Mouse (Mus musculus): Measurements from ENCODE around the gene Nup35. TPM values are rescaled to one million over a fixed set of nuclear protein-coding genes. Genes with fewer than 3 reads are reported as not detected.
A peak's percentile ranks its signal among the peaks of the same experiment; 100 is the strongest.

Gene Nup35
- total RNA-seq (2021) = 1 to 10 TPM; 8.6 to 9.1 TPM
- long read RNA-seq, experiment 1, transcript Nup35-201 (9 exons, 1,559 nt) = major isoform, 6 of 9 reads
- long read RNA-seq, experiment 1, partial matches to known transcripts = 1 of 9 reads
- long read RNA-seq, experiment 1, other reads (novel, unspliced or antisense) = 2 of 9 reads
- long read RNA-seq, experiment 2, transcript Nup35-201 (9 exons, 1,559 nt) = major isoform, 6 of 10 reads
- long read RNA-seq, experiment 2, partial matches to known transcripts = 2 of 10 reads
- long read RNA-seq, experiment 2, other reads (novel, unspliced or antisense) = 2 of 10 reads

DNA sequence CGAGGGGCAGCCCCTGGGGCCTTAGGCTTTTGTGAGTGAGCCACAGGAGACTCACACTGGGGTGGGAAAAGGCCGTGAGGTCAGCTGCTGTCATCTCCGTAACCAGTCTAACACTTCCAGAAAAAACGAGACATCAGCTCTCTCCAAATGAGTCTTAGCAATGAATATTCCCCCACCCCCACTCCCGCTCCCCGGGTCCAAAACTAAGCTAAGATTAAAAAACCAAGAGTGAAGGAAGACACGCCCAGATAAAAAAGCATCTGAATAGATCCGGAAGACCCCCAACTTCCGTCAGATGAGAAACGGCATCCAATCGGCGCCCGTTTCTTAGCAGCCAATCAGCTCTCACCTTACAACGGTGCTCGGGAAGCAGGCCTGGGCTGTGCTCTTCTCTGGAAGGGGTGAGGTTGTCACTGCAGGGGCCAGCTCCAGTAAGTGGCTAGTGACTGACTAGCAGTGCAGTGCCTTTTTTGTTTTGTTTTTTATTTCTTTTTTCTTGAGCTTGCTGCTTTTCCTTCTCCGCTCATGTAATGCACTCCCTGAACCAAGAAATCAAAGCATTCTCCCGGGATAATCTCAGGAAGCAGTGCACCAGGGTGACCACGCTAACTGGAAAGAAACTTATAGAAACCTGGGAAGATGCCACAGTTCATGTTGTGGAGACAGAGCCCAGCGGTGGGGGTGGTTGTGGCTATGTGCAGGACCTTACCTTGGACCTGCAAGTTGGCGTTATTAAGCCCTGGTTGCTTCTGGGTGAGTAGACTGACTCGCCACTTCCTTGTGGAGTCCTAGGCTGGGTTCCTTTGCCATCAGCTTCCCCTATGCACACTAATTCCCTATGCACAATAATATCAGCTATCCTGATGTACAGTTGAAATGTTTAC is at the start of gene Nup35, which contains the start of gene Dusp19:
Nup35 (plus strand) TSS at position 383 of the 884 bp plus-strand sequence.
Dusp19 (plus strand) TSS at position 192 of the 884 bp plus-strand sequence.
- DNase-seq (ENCODE audit: low spot score) = peak; percentile 96

DNA sequence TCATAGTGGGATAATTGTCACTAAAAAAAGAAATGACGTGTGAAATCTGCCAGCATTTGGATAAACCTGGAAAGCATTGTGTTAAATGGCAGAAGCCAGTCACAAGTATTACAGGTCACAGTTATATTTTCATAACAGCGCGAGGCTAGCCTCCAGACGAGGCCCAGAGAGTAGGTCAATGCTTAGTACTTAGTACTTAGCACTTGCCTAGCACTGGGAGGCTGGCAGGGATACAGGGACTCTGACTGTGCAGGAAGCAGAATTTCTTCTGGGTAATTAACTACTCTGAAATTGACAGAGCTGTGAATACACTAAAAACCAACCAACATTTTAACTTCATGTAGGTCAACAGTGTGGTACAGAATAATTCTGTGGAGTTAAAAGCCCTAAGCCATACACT is 49.6 kb upstream of the Nup35 start:
- no peak for DNase-seq (ENCODE audit: low spot score)

DNA sequence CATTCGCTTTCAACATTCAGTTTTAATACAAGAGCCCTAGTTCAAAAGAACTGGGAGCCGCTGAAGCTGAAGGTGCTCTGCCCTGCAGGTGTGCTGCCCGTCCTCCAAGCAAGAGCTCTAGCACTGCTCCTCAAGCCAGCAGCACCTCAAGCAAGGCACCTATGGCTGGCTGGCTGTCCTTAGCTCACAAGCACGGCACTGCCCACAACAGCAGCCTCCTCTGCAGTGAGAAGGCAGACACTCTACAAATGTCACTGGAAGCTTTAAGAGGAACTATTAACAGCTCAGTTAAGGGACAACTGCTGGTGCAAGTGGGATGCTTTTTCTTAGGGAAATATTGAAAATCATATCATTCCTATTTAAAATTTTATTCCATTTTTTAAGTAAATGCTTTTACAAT is 46.4 kb upstream of the Nup35 start:
- DNase-seq (ENCODE audit: low spot score) = no peak

DNA sequence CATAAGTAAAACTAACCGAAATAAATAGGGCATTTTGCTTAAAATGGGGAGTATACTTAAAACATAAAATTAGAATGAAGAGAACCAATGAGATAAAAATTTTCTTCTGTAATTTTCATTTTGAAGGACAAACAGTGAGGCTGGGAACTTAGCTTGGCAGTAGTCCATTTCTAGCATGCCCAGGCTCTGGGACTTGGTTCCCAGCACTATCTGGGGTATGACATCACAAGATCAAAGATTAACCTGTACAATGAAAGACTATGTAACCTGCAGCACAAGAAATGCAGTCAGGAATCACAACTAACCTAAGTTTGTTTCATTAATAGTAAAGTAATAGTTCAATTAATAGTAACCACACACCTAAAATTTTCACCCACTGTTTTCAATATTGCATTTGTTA is 39.8 kb upstream of the Nup35 start:
- DNase-seq (ENCODE audit: low spot score) = no peak

DNA sequence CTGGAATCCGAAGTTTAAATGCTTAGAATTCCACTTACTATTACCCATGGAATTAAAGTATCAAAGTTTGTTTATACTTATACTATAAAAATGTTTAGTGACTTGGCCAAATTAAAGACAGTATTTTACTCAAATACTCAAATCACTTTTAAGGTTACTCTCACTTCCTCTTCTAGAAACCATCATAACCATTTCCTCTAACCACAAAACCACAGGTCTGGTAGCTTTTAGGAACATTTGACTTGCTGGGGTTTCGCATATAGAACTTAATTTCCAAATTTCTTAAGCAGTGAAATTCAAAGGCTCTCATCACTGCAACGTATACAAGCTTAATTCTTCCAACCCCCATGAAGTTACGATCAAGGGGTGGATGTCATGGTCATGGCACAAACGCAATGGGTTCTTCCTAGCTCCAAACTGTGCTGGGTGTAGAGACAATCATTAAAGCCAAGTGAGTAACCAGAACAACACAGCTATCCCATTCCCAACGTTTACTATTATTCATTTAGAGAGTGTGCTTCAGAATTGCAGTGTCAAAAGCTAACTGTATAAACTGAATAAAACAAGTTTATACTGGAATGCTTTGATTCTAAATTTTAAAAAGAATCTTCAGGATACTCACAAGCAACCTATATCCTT is 37.7 kb upstream of the Nup35 start:
- no peak for DNase-seq (ENCODE audit: low spot score)

DNA sequence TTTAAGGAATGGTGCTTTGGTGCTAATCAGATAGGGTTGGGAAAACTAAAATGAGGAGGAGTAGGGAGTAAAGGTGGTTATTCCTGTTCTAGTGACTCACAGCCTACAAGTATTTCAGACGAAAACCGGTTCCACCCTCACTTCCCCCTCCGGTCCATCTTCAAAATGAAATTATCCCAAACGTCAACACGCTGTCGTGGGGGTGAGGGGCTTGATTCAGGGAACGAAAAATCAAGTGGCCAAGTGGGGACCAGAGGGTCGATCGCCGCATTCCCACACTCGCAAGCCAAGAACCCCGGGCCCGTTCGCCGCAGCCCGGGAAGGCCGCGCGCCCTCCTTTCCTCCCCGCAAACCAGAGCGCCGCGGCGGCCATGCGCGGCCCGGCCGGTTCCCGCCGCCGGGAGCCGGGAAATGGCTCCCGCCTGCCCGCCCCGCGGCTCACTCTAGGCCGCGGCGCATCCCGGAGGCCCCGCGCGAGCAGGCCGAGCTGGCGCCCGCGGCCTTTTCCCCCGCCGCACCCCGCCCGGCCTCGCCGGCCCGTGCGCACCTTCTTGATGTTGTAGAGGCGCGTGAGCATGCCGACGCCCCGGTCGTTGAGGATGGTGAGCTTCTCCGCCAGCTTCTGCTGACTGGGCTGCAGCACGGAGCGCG is 36.6 kb upstream of the Nup35 start:
- DNase-seq (ENCODE audit: low spot score) = no peak

DNA sequence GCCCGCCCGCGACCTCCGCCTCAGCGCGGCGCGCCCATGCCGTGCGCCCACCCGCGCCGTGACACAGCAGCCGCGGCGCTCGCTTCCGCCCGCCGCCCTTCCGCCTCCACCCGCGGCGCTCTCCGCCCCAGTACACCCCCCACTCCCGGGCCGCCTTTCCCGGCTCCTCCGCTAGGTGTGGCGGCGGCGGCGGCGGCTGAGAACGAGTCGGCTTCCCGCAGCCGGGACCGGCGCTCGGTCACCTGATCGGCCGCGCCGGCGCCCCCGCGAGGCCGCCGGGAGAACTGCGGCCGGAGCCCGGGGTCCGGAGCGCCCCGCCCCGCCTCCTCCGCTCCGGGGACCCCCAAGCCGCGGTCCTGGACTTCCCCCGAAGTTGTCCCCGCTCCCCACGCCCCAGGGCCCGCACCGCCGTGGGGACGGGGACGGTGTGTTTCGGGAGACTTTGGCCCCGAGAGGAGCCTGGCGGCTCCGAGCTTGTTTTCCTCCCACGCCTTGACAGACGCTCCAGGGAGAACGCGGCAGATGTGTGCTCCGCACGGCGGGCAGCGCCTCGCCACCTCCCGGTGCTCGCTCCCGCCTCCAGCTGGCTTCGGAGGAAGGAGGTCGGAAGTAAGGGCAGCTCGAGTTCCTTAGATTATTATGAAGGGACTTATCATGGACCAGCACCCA is 35.9 kb upstream of the Nup35 start, which contains the start of gene Nckap1:
Nckap1 (minus strand) TSS at position 338 of the 669 bp plus-strand sequence.
- peak; percentile 89 for DNase-seq (ENCODE audit: low spot score)

DNA sequence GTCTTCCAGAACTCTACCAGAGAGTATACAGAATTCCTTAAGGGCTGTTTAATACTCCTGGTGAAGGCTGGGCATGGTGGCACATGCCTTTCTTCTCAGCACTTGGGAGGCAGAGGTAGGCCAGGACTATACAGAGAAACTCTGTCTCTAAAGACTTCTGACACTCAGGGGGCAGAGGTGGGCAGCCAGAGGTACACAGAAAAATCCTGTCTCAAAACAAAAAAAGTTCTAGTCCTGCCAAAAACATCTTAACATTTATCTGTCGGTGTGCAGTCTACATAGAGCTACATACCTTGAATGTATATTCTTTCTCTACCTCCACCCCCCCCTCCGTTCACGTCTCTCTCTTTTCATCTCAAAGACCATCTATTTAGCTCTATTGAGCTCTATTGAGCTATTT is 34.7 kb upstream of the Nup35 start:
- DNase-seq (ENCODE audit: low spot score) = no peak

DNA sequence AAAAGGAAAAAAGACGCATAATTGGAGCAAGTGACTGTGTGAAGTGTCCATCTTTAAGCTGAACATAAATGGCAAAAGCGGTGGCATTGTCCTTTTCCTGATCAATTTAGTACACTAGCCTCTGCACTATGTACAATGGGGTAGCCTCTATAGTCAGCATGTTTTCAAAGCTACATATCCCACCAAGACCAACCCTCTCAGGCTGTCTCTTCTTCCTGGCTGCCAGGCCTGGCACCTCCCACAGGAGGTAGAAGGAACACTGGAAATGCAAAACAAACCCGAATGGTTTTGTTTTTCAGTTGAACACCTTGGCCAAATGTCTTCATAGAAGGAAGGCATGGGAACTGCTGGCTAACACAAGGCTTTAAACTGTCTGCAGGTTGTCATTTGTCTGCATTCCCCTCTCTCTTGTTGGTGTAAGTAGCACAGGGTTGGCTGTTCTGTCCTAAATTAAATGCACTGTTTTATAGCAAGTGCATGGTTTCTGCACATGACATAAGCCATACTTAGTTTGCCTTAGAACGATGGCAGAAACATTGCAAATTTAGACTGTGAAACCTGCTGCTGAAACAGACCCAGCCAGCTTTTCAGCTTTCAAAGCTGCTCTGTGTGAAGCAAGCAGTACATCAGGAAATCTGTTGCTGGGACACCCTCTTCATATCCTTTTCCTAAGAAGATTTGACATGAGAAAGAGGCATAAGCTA is 22.7 kb upstream of the Nup35 start:
- no peak for DNase-seq (ENCODE audit: low spot score)

DNA sequence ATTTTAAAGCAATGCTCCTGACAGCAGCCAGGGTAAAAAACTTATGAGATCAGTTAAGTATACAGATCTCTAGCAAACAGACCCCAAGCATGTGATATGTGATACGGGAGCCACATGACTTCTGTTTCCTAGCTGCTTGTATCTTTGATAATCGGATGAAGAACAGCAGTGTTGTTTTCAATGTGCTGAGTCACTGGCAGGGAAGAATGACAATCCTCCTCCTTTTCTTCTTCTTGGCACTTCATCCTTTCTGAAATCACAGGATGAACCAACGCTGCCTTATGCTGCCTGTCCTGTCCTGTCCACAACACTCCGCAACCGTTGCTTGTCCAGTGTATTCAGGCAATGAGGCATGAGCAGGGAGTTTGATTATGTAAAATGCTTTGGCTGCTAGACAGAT is 20.1 kb upstream of the Nup35 start:
- DNase-seq (ENCODE audit: low spot score) = no peak

DNA sequence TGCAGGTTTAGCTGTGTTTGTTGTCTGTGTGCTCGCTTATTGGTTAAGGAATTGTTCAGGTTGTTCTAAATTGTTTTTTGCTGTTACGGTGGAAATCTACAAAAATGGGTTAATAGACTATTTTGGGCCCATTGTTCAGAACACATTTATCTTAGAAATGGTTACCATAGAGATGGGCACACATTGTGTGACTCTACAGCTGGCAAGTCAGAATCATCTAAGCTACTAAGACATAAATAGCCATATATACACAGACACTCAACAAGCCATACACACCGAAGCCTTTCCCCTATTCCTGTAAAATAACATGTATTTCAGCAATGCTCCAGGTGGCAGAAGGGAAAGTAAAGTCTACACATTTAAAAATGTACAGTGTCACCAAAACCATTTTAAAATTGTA is 17.2 kb upstream of the Nup35 start:
- DNase-seq (ENCODE audit: low spot score) = no peak

DNA sequence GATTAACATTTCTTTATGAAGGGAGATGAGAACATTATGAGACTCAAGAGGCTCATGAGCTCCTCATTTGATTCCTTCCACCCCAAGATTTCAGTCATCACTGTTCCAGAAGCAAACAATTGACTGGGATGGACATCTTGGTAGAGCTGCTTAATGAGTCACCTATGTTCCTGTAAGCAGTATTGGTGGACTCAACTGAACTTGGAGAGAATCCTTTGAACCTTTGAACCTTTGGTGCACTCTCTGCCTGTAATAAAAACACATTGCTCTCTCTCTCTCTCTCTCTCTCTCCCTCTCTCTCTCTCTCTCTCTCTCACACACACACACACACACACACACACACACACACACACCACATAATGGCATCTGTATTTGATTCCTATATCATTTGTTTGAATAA is 16.4 kb upstream of the Nup35 start:
- DNase-seq (ENCODE audit: low spot score) = no peak

DNA sequence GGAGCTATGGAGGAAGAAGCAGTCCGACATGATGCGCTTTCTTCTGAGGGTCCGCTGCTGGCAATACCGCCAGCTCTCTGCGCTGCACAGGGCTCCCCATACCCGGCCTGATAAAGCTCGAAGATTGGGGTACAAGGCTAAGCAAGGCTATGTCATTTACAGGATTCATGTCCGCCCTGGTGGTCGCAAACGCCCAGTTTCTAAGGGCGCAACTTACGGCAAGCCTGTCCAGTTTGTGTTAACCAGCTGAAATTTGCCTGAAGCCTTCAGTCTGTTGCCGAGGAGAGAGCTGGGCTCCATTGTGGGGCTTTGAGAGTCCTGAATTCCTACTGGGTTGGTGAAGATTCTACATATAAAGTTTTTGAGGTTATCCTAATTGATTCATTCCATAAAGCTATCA is 14.3 kb upstream of the Nup35 start:
- no peak for DNase-seq (ENCODE audit: low spot score)

DNA sequence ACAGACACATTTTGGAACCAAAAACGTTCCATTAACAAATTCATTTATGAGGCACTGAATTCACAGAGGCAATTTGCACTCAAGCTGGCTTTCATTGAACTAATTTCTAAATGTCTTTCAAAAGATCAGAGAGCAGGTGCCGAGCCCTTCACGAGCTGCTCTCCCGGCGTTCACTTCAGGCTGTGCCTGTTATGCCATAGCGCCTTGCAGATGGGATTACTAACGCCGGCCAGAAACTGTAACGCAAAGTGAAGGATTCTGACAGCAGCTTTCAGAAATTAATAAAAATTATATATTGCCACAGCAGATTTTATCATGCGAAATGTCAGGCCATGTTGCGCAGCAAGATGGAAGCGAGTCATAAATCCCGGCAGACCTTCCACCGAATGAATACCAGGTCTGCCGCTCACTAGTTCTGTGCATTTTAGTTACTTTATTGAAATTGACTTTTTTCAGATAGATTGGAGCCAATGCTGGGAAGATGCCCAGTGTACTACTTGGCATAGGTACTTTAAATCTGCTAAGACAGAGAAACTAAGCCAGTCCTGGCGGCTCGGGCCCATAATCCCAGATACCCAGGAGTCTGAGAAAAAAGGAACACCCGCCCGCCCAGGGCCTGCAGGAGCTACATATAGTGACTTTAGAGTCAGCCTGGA is 13.1 kb upstream of the Nup35 start:
- no peak for DNase-seq (ENCODE audit: low spot score)

DNA sequence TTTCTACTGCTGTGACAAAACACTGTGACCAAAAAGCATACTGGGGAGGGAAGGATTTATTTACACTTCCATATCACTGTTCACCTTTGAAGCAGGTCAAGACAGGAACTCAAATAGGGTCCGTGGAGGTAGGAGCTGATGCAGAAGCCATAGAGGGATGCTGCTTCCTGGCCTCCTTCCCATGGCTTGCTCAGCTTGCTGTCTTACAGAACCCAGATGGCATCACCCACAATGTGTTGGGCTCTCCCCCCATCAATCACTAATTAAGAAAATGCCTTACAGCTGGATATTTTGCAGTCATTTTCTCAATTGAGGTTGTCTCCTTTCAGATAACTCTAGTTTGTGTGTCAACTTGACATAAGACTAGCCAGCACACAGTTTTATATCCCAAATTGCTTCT is 4.8 kb upstream of the Nup35 start:
- no peak for DNase-seq (ENCODE audit: low spot score)

DNA sequence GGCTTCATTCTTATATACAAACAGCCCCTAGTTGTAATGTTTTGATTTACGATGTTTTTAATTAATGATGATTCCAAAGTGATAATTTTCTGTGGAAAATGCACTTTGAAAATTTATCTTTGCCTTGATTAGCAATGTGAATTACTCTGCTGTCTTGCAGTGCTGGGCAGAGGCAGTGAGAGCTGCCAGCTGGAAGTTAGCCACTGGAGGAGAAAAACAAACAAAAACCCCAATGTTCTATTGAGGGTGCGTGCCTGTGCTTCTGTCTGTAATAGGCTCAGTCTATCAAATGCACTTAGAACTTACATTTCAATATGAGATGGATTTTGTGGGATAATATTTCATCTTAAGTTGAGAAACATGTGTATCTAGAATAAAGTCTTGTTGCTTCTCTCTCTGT is 4.2 kb upstream of the Nup35 start:
- no peak for DNase-seq (ENCODE audit: low spot score)

DNA sequence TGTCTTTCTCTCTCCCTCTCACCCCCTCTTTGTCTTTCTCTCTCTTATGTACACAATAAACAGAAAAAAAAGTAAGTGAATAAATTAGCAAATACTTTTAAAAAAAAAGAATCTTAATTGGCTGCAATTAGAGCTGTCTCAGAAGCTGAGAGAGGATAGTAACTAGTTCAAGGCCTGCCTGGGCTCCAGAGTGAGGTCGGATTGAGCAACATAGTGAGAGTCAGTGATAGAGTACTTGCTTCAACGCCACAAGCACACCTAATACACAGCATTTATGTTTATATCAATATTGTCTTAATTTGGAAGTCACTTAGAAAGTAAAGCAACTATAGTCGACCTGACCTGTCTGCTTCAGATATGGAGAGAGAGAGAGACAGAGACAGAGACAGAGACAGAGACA is 2.0 kb downstream of the Nup35 start:
- no peak for DNase-seq (ENCODE audit: low spot score)

DNA sequence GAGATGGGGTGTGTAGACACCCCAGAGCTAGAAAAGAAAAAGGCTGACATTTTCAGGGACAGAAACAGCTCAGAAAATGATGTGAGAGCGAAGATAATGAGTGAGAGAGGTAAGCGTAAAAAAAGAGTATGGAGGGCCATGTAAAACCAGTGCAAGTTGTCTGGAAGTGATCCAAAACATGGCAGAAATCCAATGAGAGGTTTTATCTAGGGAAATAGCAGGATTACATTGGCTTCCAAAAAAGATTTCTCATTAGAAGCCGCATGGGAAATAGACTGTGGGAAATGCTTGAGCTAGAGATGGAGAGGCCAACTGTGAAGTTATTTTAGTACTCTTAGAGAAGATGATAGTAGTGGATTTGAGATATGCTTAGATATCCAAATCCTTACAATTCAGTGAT is 4.9 kb downstream of the Nup35 start:
- DNase-seq (ENCODE audit: low spot score) = no peak

DNA sequence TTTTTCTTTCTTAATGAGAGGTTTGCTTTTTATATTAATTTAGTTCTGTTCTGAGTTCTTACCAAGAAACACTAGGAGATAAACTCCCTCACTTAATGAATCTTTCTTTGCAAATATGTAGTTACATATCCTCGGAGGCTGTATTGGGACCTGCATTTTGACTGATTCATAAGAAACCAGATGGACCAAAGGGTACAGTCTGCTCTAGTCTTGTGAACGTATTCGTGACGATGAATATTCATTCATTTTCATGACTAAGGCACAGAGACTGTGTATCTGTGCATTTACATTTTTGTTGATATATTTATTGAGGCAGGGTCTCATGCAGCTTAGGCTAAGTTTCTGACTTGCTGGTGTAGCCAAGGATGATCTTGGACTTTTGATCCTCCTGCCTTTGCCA is 7.5 kb downstream of the Nup35 start:
- no peak for DNase-seq (ENCODE audit: low spot score)

Measured in gastrocnemius, adult 18-20 months (tissue).